Comparison of ENCODE assay signal across 11 mouse cellular contexts in the genomic region with DNA sequence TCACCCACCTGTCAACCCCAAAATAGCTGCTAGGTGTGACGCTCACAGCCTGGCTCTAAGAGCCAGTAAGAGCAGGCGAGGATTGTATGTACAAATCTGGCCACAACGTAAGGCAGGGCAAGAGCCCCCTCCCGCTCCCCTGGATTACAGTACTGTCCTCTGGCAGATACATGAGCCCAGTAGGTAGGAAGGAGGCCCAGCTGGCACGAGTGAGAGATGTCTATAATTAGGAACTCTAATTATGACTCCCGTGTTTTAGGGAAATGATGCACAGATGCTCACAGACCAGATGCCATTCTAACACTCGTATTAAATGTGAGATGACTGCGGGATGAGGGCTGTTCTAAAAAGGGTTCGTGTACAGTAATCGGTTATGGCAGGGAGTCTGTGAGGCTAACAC. TPM values are rescaled to one million over a fixed set of nuclear protein-coding genes. Genes with fewer than 3 reads are reported as not detected.
A peak's percentile ranks its signal among the peaks of the same experiment; 100 is the strongest.
DNase-seq lines count a peak whose midpoint lies in the region; ATAC-seq and TF ChIP-seq lines count a peak whose summit lies in the region.
"Had no signal": no experiment of that assay in that cellular context is flagged by ENCODE, and none has a peak within 500 bp of the region (broad histone marks: within the 10 kb centered on the region; RNA-seq: fewer than 3 reads in every experiment).

No protein-coding gene starts in this region.

- 85% methylated on average over 10 of the region's 10 CpGs for WGBS in midbrain, postnatal 0 days
- WGBS in midbrain, embryonic 15.5 days: 71% methylated on average over 10 of the region's 10 CpGs
- WGBS in hindbrain, embryonic 14.5 days: 65% methylated on average over 10 of the region's 10 CpGs

- no peak overlapping the region for H3K4me3 ChIP-seq in midbrain, postnatal 0 days (ENCODE audit: low read depth, low read length)
- no peak overlapping the region for H3K4me3 ChIP-seq in midbrain, embryonic 15.5 days
- H3K4me3 ChIP-seq in hindbrain, embryonic 14.5 days (replicated peaks; ENCODE audit: low read length): no peak overlapping the region
- H3K4me3 ChIP-seq: heart, adult 2 months; lung, embryonic 15.5 days; neural tube, embryonic 12.5 days had no signal

- no peaks in the 10 kb centered on the region for H3K36me3 ChIP-seq in midbrain, postnatal 0 days (ENCODE audit: insufficient read depth, low read length)
- no peaks in the 10 kb centered on the region for H3K36me3 ChIP-seq in midbrain, embryonic 15.5 days (replicated peaks)
- H3K36me3 ChIP-seq in hindbrain, embryonic 14.5 days (replicated peaks; ENCODE audit: control insufficient read depth, insufficient read depth): no peaks in the 10 kb centered on the region

- H3K4me2 ChIP-seq in midbrain, postnatal 0 days (ENCODE audit: low read depth, low read length, poor library complexity, severe bottlenecking): no peak overlapping the region
- no peak overlapping the region for H3K4me2 ChIP-seq in midbrain, embryonic 15.5 days
- no peak overlapping the region for H3K4me2 ChIP-seq in hindbrain, embryonic 14.5 days (replicated peaks)
- H3K4me2 ChIP-seq: lung, embryonic 15.5 days; neural tube, embryonic 12.5 days had no signal

- H3K27me3 ChIP-seq in midbrain, postnatal 0 days (ENCODE audit: insufficient read depth, low read length): no peaks in the 10 kb centered on the region
- H3K27me3 ChIP-seq in midbrain, embryonic 15.5 days (replicated peaks): no peaks in the 10 kb centered on the region
- peaks cover under 1% of the 10 kb centered on the region; the same call in 1 of the 2 replicates for H3K27me3 ChIP-seq in hindbrain, embryonic 14.5 days (ENCODE audit: control insufficient read depth, insufficient read depth, low read length)
- H3K27me3 ChIP-seq: lung, embryonic 15.5 days; neural tube, embryonic 12.5 days had no signal

- DNase-seq in gastrocnemius, adult 18-20 months (ENCODE audit: low spot score): peak; percentile 31
- no peak for DNase-seq in gastrocnemius, postnatal 36 days
- peak; percentile 69 for DNase-seq in midbrain, postnatal 0 days (ENCODE audit: low spot score)
- no peak for DNase-seq in hindbrain, embryonic 14.5 days (ENCODE audit: low spot score)
- peak; percentile 40 for DNase-seq in right cerebral cortex, postnatal 14 days
- no peak for DNase-seq in spleen, postnatal 14 days (ENCODE audit: low spot score in 2 of 2)

- no peaks in the 10 kb centered on the region for H3K9me3 ChIP-seq in midbrain, postnatal 0 days (ENCODE audit: low read length)
- no peaks in the 10 kb centered on the region for H3K9me3 ChIP-seq in midbrain, embryonic 15.5 days
- no peaks in the 10 kb centered on the region for H3K9me3 ChIP-seq in hindbrain, embryonic 14.5 days (ENCODE audit: control insufficient read depth, low read length)
- H3K9me3 ChIP-seq: lung, embryonic 15.5 days; neural tube, embryonic 12.5 days had no signal

- H3K27ac ChIP-seq in midbrain, postnatal 0 days (ENCODE audit: low read depth, low read length): no peak overlapping the region
- H3K27ac ChIP-seq in midbrain, embryonic 15.5 days: no peak overlapping the region
- no peak overlapping the region for H3K27ac ChIP-seq in hindbrain, embryonic 14.5 days
- H3K27ac ChIP-seq: heart, adult 2 months; lung, embryonic 15.5 days; neural tube, embryonic 12.5 days had no signal

- no peaks in the 10 kb centered on the region for H3K4me1 ChIP-seq in midbrain, postnatal 0 days (ENCODE audit: insufficient read depth, low read length)
- no peaks in the 10 kb centered on the region for H3K4me1 ChIP-seq in midbrain, embryonic 15.5 days
- peaks cover 1% of the 10 kb centered on the region; the same call in 1 of the 2 replicates for H3K4me1 ChIP-seq in hindbrain, embryonic 14.5 days (replicated peaks; ENCODE audit: control insufficient read depth, insufficient read depth, low read length)

- no peak; the same call in 1 of the 2 replicates for ATAC-seq in midbrain, postnatal 0 days (ENCODE audit: low FRiP score)
- no peak; the same call in 1 of the 2 replicates for ATAC-seq in midbrain, embryonic 15.5 days (replicated peaks)
- ATAC-seq in hindbrain, embryonic 14.5 days (ENCODE audit: low FRiP score): peak; percentile 70
- ATAC-seq in monocyte, adult 5-6 weeks (replicated peaks; ENCODE audit: insufficient number of reproducible peaks, low FRiP score, low TSS enrichment, poor library complexity, severe bottlenecking): no peak

- intact Hi-C loops in gastrocnemius, postnatal 36 days (cut with DNase I): no loop called here

- no peak for TF ChIP-seq CTCF in midbrain, postnatal 0 days (IDR thresholded peaks at IDR 0.05)

- H3K9ac ChIP-seq in midbrain, postnatal 0 days (replicated peaks; ENCODE audit: low read length, poor library complexity, severe bottlenecking): no peak overlapping the region
- H3K9ac ChIP-seq in midbrain, embryonic 15.5 days: no peak overlapping the region
- no peak overlapping the region for H3K9ac ChIP-seq in hindbrain, embryonic 14.5 days
- H3K9ac ChIP-seq: lung, embryonic 15.5 days; neural tube, embryonic 12.5 days had no signal

RNA-seq across cellular contexts. Expression of a gene that starts 6.3 kb away (rescaled TPM):
- 10 to 100 TPM; 16.4 to 17.3 TPM for total RNA-seq in gastrocnemius, adult 18-20 months (2021)
- total RNA-seq in gastrocnemius, postnatal 36 days (2021): 10 to 100 TPM; 15.8 to 19.0 TPM
- total RNA-seq in midbrain, postnatal 0 days (2014; rRNA removed): 12.8 and 26.1 TPM in 2 replicates
- 28.1 and 29.0 TPM in 2 replicates for polyA plus RNA-seq in midbrain, postnatal 0 days (2015; fragmentation: Nextera tagmentation; extraction: Ambion mirVana)
- polyA plus RNA-seq in midbrain, embryonic 15.5 days (2015; fragmentation: Nextera tagmentation; extraction: Ambion mirVana): 22.2 and 23.6 TPM in 2 replicates
- polyA plus RNA-seq in hindbrain, embryonic 14.5 days (2014; fragmentation: Nextera tagmentation; extraction: Ambion mirVana): 22.6 and 25.5 TPM in 2 replicates
- 0.64 to 1.7 TPM (median 1.4 TPM) in 3 replicates for total RNA-seq in monocyte, adult 5-6 weeks (2017)

RNA-seq across cellular contexts. Expression of a gene that starts 31.6 kb away (rescaled TPM):
- 1 to 10 TPM; 4.7 to 4.8 TPM for total RNA-seq in gastrocnemius, adult 18-20 months (2021)
- 1 to 10 TPM; 4.2 to 5.1 TPM for total RNA-seq in gastrocnemius, postnatal 36 days (2021)
- 9.3 and 13.2 TPM in 2 replicates for total RNA-seq in midbrain, postnatal 0 days (2014; rRNA removed)
- 25.0 and 29.8 TPM in 2 replicates for polyA plus RNA-seq in midbrain, postnatal 0 days (2015; fragmentation: Nextera tagmentation; extraction: Ambion mirVana)
- 31.3 and 34.8 TPM in 2 replicates for polyA plus RNA-seq in midbrain, embryonic 15.5 days (2015; fragmentation: Nextera tagmentation; extraction: Ambion mirVana)
- polyA plus RNA-seq in hindbrain, embryonic 14.5 days (2014; fragmentation: Nextera tagmentation; extraction: Ambion mirVana): 27.9 and 28.8 TPM in 2 replicates
- total RNA-seq in monocyte, adult 5-6 weeks (2017): 0.57 to 4.4 TPM (median 1.8 TPM) in 3 replicates

Comparison
In these comparisons a context has a peak if more than half of its experiments do, and no peak if none do; other contexts are left out.
1. DNase-seq: peak in gastrocnemius, adult 18-20 months (single experiment), midbrain, postnatal 0 days (single experiment) and right cerebral cortex, postnatal 14 days (single experiment); none in gastrocnemius, postnatal 36 days (0 of 2), hindbrain, embryonic 14.5 days (single experiment) and spleen, postnatal 14 days (0 of 2).